Mouse (Mus musculus): Measurements from ENCODE around the gene Lrmp.
"Not testable (repeated sequence)": the region's sequence is repeated elsewhere in the genome, so short reads cannot be mapped to it uniquely, and the experiment has no call there.

The Lrmp gene

DNA sequence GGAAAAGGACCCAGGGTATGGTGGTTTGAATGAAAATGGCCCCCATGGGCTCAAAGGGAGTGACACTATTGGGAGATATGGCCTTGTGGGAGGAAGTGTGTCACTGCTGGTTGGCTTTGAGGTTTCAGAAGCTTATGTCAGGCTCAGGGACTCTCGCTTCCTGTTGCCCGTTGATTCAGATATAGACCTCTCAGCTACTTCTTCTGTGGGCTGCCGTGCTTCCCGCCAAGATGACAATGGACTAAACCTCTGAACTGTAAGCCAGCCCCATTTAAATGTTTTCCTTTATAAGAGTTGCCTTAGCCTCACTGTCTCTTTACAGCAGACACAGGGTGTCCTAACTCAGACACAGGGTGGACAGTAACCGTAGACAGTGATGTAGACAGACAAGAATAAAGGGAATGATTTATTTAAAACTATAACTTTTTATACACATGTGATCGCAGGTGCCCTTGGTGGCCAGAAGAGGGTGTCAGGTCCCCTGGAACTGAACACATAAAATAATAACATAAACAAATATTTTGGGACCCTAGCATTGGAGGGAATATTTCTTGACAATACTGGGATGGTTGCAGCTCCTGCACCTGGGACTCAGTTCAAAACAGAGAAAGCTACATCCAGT lies at the start of gene Lrmp:
Gene Lrmp, plus strand, starts transcription at position 178 of the 622 bp plus-strand sequence.
- no peak for DNase-seq

DNA sequence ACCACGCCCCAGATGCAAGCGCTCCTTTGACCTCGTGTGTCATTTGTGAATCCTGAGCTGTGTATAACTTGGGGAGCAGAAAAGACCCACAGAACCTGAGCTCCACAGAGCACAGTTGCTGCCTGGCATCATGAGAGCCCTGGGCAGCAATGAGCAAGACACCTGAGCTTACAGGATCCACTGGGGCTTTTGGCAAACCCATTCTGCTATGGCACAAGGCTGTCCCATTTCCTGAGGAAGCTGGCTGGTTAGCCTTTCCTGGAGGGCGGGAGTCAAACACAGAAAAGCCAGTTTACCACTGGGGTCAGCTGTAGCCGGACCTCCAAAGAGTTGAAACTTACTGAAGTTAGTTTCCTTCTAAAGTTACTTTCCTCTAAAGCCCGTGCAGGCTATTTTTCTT lies 49.0 kb upstream of the Lrmp start:
- DNase-seq: no peak

DNA sequence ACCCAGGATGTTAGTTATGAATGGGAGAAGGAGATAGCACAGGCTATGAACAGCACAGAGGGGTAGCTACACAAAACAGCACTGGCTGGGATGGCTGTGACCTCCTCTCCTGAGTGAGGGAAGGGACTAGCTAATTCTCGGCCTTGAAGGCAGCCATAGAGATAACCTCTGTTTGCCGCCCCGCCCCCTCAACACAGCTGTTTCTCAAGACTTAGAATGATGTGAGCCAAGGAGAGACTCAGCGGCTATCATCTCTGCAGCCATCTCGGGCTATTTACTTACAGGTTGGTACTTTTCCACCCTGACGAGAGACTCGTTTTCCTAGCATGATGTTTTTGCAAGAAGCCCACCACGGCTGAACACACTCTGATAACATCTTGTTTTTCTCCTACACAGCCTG lies 47.8 kb upstream of the Lrmp start:
- no peak for DNase-seq

DNA sequence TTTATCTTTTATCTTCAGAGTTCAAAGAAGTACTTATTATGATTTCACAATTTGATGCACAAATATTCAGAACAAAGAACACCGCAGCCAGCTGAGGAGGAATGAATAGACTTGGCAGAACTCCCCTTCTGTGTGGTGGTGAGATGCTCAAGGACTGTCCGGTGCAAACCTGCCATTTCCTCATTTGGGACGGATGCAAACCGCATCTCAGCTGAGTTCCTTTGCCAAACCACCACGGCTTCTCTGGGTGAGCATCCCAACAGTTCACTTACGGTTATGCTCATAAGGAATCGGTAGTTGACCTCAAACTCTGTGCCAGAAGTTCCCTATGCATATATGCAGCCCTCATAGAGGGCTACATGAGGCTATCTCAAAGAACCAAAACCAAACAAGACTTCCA lies 46.1 kb upstream of the Lrmp start:
- no peak for DNase-seq

DNA sequence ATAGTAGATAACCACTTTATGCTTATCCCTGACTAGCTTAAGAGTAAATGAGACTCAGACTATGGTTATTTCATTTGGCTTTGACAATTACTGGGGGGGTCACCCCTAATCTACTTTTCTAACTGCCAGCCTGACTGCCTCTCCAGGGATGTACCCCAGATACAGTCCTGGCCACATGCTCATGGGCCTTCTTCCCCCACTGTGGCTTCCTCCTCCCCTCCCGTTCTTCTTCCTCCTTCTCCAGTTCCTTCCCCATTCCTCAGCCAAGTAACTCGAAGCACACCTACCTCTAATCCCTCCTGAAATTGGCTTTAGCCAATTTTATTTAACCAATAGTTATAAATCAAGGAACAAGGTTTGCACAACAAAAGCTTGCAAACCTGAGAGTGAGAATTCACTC lies 45.5 kb upstream of the Lrmp start:
- DNase-seq: no peak

DNA sequence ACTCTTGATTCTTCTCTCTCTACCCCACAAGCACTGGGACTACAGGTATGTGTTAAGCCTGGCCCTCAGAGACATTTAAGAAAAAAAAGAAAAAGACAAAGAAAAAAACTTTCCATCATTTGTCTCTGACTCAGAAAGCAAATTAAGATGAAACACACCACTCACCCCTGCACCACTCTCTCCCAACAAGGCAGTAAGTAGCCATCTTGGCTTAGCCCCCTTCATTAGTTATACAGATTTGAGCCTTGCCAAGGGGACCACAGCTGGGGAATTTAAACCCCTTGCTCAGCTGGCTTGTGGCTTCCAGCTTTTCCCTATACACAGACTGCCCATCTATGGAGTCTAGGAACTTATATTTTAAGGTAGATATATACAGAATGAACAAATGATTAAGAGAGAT lies 41.0 kb upstream of the Lrmp start:
- DNase-seq: no peak

DNA sequence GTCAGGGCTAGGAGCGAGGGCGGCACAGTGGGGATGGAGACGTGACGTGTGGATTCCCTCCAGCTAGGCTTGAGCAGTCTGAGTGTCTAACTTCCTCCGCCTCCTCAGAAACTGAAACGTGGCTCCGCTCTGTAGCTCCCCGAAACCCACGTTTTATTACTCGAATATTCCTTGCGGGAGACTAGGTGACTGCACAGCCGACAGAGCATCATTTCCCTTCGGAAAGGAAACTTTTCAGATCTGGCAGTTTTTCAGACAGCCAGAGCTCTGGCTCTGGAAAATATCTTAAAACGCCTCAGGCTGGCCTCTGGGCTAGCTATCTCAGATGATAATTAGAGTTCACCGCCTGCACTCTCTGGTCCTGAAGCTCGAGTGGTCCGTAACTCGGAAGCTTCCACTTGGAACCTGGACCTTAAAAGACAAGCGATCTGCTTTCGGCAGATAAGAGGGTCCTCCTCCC lies 40.3 kb upstream of the Lrmp start:
- peak; percentile 42 to 58 for DNase-seq

DNA sequence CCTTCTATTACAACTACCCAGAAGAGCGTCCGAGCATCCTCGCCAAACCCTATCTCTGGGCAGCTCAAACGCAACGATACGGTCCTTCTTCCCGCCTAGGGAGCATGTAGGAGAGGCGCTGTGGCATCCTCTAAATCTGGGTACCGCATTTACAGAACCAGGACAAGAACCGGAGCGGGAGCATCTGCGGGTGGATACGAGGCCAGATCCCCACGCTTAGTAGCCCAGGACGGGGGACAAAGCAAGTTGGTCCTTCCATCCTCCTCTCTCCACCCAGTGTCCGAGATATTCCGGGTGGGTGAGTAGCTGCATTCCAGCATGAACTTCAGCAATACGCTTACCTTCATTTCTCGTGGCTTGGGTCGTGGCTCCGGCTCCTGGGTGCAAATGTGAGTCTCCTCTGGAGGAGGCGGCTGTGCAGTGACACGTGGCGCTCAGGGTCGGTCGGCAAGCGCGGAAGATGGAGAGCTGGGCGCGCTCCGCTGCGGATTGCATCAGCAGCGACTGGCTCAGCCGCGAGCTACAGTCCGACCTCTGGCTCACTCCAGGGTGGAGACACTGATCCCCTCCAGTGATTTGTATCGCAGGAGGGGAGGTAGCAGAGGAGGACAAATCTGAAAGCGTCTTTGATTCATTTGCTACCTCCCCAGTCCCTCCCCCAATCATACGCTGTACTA lies 39.8 kb upstream of the Lrmp start, which contains the start of gene Bcat1:
Gene Bcat1, minus strand, starts transcription at position 637 of the 677 bp plus-strand sequence.
- peak; percentile 65 to 72 for DNase-seq

DNA sequence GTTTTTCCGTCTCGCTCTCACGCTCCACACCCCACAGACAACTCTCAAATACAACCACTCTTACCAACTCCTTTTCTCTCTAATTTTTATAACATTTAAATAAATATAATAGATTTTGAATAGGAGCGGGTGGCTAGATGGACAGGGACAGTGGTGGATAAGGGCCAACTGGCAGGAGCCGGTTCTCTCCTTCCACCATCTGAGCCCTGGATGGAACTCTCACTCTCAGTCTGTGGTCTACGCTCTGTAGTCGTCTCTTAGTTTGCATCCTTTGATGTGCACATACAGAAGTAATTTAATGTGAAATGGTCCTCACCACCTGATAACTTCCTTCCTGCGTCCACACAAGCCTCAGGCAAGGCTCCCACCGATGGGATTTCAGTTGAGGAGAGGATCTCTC lies 39.2 kb upstream of the Lrmp start:
- peak; percentile 72 to 79 for DNase-seq

DNA sequence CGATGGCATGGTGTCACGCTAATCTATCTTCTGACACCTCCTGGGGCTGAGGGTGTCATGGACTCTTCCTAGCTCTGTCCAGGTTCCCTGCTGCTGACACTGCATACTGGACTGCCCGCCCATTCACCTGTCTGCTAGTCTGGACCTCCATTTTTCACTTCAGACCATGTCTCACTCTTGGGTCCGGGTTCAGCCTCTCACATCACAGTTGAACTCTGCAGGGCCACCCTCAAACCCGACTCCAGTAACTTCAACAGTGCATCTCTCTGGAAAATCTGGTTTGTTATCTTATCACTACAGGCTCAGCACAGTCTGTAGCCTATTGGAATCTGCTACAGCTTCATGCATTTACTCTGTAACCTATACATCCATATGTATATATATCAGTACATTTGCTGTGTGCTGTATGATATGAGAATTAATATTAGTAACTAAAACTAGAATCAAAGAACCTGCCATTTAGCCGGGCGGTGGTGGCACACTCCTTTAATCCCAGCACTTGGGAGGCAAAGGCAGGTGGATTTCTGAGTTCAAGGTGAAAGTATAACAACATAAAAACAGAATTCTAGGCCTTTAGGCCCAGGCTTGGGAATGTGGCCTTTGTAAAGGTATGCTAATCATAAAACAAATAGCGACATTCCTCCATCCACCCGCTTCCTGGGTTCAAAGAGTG lies 36.2 kb upstream of the Lrmp start:
- DNase-seq: no peak

DNA sequence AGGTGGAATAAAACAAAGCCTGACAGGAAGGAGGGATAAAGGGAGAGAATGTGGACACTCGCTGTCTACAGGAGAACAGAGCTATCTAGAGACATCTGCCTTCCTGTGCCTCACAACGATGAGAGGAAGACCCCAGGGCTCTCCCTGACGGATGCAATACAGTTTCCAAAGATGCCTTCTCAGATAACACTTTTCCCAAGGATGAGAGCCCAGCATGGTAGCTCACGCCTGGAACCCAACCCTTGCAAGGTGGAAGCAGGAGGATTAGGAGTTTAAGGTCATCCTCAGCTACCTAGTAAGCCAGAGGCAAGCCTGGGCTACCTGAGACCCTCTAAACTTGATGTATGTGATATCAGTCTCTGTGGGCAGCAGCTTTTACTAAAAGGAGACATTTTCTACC lies 33.7 kb upstream of the Lrmp start:
- DNase-seq: no peak

DNA sequence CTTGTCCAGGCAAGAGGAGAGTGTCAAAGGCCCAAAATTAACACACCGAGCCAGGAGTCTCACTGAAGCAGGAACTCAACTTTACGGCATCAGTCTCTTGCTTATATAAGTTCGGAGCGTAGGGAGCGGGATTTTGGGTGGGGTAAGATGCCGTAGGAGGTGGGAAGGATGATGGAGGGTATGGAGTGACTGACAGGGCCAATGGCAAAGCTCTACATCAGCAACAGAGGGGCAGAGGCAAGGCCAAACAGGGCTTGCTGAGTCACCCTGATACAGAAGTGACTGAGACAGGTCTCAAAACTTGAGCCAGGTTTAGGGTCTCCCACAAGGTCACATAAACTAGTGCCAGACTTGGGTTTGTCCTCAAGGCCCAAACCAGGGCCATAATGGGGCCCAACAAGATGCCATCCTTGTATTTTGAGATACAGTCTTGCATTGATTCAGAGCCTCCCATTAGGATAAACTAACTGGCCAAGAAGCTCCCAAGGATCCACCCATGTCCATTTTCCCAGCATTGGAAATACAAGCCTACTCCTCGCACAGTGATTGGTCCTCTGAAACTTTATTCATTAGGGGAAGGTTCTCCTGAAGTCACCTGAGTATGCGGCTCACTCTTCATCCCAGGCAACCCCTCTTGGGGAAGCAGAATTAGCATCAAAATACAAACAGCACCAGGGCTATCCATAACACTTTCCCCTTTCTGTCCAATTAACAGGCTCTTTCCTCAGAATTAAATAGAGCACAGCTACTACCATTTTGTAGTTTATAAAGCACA lies 30.9 kb upstream of the Lrmp start:
- DNase-seq: no peak

DNA sequence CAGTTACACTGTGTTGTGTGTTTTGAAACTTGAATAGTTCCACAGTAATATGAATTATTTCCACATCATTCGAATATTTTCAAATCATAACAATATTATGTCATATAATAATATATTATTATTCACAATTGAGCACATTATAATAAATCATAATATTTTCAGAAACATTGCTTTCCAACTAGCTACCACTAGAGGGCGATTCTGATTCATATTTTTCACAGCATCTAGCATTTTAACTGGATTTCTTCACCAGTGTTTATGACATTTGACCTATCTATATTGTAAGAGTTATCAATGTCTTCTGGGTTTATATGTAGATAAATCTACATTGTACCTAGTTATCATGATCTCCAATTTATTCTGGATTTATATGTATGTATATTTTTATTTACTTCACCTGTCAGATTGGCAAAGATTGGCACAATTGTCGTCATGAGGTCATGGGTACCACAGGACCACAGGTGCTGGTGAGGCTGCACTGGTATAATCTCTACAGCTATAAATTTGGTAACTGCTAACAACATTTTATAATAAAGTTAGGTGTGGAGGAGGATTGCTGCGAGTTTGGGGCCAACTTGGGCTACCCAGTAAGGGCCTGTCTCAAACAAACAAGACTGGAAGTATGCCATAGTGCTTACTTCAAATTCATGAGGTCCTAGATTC lies 26.9 kb upstream of the Lrmp start:
- DNase-seq: peak in 1 of 2 experiments; percentile 63

DNA sequence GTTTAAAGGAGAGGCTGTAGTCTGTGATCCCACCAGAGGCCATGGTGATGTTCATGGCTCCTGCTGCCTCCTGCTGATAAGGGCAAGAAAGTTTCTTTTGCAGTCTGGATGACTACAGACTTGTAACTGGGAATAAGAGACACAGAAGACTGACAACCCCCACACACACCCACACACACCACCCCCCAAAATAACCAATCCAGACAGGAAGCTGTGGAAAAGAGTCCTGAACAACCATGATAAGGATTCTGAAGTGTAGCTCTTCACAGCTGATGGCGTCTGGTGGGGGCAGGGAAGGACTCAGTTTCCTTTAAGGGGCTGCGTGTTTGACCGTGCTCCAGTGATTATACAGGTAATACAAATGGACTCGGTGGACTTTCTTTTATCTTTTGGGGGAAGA lies 26.1 kb upstream of the Lrmp start:
- DNase-seq: no peak

DNA sequence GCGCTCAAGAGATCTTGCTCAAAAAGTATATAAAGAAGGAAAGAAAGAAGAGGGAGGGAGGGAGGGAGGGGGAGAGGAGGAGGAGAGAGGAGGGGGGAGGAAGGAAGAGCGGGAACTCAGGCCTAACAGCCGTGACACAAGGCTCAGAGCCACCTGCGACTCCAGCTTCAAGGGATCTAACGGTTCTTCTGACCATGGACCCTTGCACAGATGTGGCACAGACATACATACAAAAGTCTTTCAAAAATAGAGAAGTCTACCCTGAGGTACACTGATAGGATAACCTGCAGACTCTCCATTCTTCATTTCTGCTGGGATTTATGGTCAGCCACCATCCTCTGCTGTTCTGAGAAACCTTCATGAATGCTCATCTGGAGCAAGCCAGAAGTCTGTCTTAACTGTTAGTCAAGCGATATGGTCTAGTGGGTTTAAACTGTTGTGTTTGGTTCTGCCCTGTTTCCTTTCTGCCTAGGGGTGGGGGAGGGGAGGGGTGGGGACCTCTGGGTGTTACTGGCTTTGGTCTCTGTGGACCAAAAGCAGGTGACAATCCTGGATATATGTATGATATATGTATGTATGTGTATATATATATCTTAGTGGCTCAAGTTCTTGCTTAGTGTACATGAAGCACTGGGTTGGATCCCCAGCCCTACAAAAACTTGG lies 25.1 kb upstream of the Lrmp start:
- no peak for DNase-seq

DNA sequence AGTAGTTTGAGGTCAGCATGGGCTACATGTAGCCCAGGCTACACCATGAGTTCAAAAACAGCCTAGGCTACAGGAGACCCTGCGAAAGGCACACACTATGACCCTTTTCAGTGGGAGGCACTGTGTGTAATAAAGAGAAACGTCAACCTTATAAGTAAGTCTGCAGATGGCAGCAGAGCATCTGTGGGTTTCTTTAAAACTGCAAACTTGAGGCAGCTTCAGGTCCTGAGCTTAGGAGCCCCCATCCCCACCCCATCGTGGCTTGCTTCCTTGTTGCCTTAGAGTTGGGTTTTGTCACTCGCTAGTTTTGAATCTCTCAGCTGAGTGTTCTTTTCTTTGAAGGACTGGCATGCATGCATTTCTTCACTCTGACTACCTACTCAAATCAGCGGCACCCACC lies 24.5 kb upstream of the Lrmp start:
- DNase-seq: no peak

DNA sequence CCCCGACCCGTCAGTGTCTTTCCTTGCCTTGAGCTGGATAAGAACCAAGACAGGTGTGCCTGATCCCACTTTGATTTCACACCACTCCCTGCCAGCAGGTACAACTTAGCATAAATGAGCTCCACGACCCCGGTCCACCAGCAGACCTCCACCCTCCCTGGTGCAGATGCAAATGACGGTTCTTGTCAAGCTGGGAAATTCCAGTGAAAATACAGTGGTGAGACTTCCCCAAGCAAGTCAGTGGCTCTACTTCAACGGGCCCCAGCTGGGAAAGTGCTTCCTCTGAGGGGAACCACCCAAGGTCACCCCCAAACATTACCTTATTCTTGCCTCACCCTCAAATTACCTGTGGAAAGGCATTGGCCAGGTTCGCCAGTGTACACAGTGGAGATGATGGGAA lies 23.5 kb upstream of the Lrmp start:
- no peak for DNase-seq

DNA sequence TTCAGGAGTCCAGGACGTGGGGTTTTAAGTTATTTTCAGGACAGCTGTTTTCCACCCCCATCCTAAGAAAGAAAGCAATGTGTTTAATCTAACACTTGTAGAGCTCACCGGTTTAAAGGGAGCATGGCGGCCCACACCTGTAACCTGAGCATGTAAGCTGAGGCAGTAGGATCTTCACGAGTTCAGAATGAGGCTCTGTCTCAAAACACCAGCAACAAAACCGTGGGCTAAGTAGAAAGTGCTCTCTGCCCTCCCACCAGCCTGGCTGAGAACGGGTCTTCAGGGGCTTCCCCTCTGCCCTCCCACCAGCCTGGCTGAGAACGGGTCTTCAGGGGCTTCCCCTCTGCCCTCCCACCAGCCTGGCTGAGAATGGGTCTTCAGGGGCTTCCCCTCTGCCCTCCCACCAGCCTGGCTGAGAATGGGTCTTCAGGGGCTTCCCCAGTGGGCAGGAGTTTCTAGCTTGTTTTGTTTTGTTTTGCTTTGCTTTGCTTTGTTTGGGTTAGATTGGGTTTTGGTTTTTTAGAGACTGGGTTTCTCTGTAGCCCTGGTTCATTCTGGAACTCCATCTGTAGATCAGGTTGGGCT lies 22.3 kb upstream of the Lrmp start:
- not testable (repeated sequence) for DNase-seq

DNA sequence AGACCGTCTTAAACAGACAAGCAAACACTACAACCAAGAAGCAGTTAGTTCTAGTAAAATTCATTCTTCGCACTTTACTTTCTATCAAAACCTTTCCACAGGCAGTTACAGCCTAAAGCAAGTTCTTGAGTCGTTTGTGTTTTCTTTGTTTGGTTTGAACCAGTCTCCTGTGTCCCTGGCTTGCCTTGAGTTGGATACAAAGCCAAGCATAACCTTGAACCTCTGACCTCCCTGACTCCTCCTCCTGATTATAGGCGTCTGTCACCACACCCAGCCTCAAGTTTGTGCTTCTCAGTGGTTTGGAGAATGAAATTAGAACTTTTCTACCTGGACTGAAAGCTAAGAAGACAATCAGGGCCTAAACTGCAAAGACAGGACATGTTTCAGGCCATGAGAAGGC lies 21.0 kb upstream of the Lrmp start:
- DNase-seq: no peak

DNA sequence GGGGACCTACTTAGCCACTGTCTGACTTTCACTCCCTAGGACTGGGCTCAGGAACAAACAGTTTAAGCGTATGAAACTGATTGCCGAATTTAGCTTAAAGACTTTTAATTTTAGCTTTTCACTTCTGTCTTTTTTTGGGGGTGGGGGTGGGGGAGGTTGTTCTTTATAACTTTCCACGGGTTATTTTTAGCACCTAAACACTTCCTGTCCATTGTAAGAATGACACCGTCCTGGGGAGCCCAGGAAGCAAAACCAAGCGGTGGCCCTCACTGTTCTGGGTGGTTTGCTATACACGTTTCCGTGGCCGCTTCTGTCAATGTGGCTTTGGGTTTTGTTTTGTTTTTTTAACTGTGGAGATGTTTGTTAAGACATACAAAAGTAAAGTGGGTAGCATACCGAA lies 14.5 kb upstream of the Lrmp start:
- DNase-seq: no peak

DNA sequence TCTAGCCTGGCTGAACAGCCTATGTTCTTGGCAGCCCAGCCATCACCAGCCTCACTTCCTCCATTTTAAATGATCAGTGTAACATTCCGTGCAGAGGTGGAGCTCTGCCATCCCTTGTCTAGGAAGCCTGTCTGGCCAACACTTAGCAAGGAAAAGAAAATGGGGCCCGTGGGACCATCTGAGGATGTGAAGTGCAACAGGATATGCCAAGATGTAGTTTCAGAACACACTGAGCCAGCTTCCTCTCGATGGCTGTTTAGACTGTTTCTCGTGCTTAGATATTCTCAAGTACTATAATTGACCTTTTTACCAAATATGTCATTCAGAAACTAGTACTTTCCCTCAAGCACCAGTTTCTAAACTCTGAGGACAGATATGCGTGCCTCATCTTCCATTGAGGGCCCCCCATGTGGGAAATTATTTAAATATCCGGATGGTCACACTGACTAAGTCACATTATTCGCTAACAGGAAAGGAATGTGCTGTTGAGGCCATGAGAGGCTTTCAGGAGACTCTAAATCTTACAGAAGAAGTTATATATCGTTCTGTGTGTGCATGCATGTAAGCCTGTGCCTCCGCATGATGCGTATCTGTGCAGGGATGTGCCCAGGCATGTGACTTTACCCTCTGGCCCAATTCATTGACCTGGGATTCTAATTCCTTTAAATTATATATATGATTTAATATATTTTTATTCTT lies 11.1 kb upstream of the Lrmp start:
- DNase-seq: no peak

All from cerebellum, postnatal 10 days (tissue).